Mouse (Mus musculus): Measurements from ENCODE around the gene Klhl3. TPM values are rescaled to one million over a fixed set of nuclear protein-coding genes. Genes with fewer than 3 reads are reported as not detected.
A peak's percentile ranks its signal among the peaks of the same experiment; 100 is the strongest.

The Klhl3 gene
- total and polyA plus RNA-seq, 2 experiments from 2014 or later, result 12.2 to 12.6 TPM

DNA sequence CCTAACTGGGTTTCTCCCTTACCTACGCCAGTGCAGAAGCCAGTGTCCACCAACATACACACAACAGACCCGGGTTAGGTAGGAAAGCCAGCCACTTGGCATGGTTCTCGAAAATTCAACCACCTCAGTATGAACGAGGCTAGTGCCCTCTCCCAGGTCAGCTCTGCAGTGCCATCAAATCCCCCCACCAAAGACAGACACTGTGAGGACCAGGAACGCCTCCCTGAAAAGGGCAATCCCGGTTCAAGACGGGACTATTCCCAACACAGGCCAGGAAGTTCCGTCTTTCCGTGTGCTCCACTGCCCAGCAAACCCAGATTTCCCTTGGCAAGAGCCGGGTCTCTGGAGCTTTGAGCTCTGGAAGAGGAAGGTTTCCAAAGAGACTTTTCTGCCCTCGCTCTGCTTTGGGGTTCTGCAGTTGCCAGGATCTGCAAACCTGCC, 771 bp downstream of the Klhl3 start:
- Histone ChIP-seq H3K27ac (ENCODE audit: low read depth, low read length) (peak overlapping the region; percentile 92), H3K4me3 (ENCODE audit: low read depth, low read length) (peak overlapping the region; percentile 63), H3K9ac (peak overlapping the region; percentile 75), H3K27me3 (ENCODE audit: insufficient read depth, low read length) (no peaks in the 10 kb centered on the region), H3K4me2 (ENCODE audit: low read depth) (peak overlapping the region; percentile 82), H3K9me3 (ENCODE audit: low read length) (no peaks in the 10 kb centered on the region), H3K36me3 (ENCODE audit: insufficient read depth) (no peaks in the 10 kb centered on the region), H3K4me1 (ENCODE audit: insufficient read depth) (peaks cover 7% of the 10 kb centered on the region)
- TF ChIP-seq CTCF (IDR thresholded peaks at IDR 0.05; ENCODE audit: low read depth), result no peak
- WGBS, result 17% methylated on average over 11 of the region's 11 CpGs
- DNase-seq, result no peak
- ATAC-seq, result no peak; the same call in 1 of the 2 replicates

DNA sequence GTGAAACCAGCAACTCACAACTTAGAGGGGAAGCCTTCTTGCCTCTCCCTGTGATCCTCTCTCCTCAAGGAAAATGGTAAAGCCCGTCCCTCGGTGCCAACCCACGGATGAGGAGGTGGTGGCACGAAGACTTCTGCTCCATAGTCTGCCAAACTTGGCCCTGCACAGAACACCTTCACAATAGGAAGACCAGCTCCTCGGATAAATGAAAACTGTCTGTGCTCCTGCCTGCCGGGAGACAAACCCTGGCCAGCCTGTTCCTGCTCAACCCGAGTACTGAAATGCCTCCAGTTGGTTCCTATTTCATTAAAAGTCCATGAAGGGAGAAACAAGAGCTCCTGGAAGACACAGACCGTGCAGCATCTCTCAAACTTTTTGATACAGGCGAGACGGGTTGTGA, 1.2 kb downstream of the Klhl3 start:
- peak overlapping the region; percentile 75 for H3K9ac ChIP-seq
- no peaks in the 10 kb centered on the region for H3K27me3 ChIP-seq (ENCODE audit: insufficient read depth, low read length)
- peak overlapping the region; percentile 82 for H3K4me2 ChIP-seq (ENCODE audit: low read depth)
- WGBS, result 61% methylated on average over 10 of the region's 10 CpGs
- H3K4me3 ChIP-seq (ENCODE audit: low read depth, low read length), result peak overlapping the region; percentile 63
- no peak for ATAC-seq
- DNase-seq, result no peak
- no peaks in the 10 kb centered on the region for H3K9me3 ChIP-seq (ENCODE audit: low read length)
- no peaks in the 10 kb centered on the region for H3K36me3 ChIP-seq (ENCODE audit: insufficient read depth)
- H3K4me1 ChIP-seq (ENCODE audit: insufficient read depth), result peaks cover 7% of the 10 kb centered on the region
- peak overlapping the region; percentile 92; the same call in 1 of the 2 replicates for H3K27ac ChIP-seq (ENCODE audit: low read depth, low read length)
- TF ChIP-seq CTCF (IDR thresholded peaks at IDR 0.05; ENCODE audit: low read depth), result no peak

DNA sequence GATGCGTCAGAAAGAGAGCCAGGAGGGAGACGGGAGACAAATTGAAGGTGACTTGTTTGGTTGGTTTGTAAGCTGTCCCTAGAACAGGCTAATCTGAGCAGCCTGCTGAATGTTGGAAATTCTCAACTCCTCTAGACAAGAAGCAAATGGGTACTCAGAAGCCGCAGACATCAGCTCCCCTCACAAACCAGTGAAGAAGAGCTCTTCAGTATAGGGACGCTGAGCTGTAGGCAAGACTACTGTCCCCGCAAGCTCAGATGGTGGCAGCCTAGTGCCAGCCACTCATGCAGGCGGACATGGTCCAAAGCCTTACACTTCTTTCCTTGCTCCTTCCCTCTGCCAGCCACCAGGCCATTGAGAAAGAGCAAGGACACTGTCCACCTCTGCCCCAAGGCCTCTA, 2.1 kb downstream of the Klhl3 start:
- Histone ChIP-seq H3K4me2 (ENCODE audit: low read depth) (peak overlapping the region; percentile 82; the same call in 1 of the 2 replicates), H3K27me3 (ENCODE audit: insufficient read depth, low read length) (no peaks in the 10 kb centered on the region), H3K27ac (ENCODE audit: low read depth, low read length) (no peak overlapping the region), H3K4me1 (ENCODE audit: insufficient read depth) (peaks cover 7% of the 10 kb centered on the region), H3K4me3 (ENCODE audit: low read depth, low read length) (no peak overlapping the region), H3K9ac (no peak overlapping the region), H3K9me3 (ENCODE audit: low read length) (no peaks in the 10 kb centered on the region), H3K36me3 (ENCODE audit: insufficient read depth) (no peaks in the 10 kb centered on the region)
- ATAC-seq (no peak), DNase-seq (no peak)
- no peak for TF ChIP-seq CTCF (IDR thresholded peaks at IDR 0.05; ENCODE audit: low read depth)
- WGBS, result 93% methylated on average over 6 of the region's 6 CpGs

DNA sequence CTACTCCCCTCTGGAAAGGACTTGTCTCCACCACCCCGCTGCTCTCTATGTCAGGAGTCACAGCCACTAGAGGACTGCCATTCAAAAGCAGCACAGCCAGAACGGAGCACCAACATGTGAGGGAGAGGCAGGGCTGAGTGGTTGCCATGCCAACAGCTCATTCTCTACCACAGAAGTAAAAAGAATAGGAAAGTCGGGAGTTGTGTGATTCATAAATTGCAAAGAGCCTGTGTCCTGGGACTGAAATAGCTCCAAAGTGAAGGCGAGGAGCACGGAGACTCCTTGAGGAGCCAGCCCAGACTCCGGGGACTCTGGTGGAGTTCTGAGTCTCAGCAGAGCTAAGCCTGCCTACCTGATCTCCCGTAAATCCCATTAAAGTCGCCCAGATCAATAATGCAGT, 22.7 kb downstream of the Klhl3 start:
- Histone ChIP-seq H3K4me3 (ENCODE audit: low read depth, low read length) (peak overlapping the region; percentile 15; the same call in 1 of the 2 replicates), H3K9me3 (ENCODE audit: low read length) (no peaks in the 10 kb centered on the region), H3K36me3 (ENCODE audit: insufficient read depth) (peaks cover 2% of the 10 kb centered on the region; the same call in 1 of the 2 replicates), H3K4me1 (ENCODE audit: insufficient read depth) (peaks cover 9% of the 10 kb centered on the region; the same call in 1 of the 2 replicates), H3K4me2 (ENCODE audit: low read depth) (peak overlapping the region; percentile 33), H3K27me3 (ENCODE audit: insufficient read depth, low read length) (no peaks in the 10 kb centered on the region), H3K9ac (no peak overlapping the region), H3K27ac (ENCODE audit: low read depth, low read length) (peak overlapping the region; percentile 62)
- ATAC-seq (peak; percentile 97), DNase-seq (peak; percentile 86)
- 6% methylated on average over 8 of the region's 8 CpGs for WGBS
- TF ChIP-seq CTCF (IDR thresholded peaks at IDR 0.05; ENCODE audit: low read depth), result no peak

DNA sequence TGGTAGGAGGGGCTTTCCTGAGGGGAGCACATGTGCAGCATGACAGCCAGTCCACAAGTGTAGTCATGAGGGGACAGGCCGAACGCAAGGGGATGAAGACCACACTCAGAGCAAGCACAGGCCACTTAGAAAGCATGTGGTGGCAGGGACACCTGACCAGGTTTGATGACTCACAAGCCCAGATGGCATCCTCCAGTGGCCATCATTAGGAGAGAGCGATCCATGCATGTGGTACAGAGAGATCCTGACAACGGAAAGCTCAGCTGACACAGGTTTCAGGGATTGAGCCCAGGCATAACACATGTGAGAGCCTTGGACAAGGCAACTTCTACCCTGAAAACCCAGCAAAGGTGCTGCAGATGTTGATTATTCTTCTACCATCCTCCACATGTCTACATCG, 29.0 kb downstream of the Klhl3 start:
- TF ChIP-seq CTCF (IDR thresholded peaks at IDR 0.05; ENCODE audit: low read depth), result no peak
- no peak for DNase-seq

DNA sequence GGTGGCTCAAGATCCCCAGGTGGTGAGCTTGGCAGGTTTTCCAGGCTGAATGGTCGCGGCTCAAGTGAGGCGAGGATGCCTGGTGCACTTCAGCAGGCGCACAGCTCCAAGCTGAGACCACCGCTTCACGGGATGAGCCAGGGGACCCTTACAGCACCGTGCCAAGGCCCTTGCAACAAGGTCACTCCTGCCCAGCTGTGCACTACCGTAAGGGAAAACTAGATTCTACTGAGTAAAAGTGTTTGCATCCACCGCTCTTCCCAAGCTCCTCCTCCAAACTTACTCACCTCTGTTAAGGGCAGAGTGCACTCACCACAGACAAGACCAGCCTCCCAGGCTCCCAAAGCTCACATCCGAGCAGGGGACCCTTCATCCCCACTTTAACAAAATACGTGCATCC, 29.9 kb downstream of the Klhl3 start:
- Histone ChIP-seq H3K36me3 (ENCODE audit: insufficient read depth) (peaks cover 12% of the 10 kb centered on the region), H3K27ac (ENCODE audit: low read depth, low read length) (no peak overlapping the region), H3K9me3 (ENCODE audit: low read length) (no peaks in the 10 kb centered on the region), H3K4me2 (ENCODE audit: low read depth) (no peak overlapping the region), H3K4me3 (ENCODE audit: low read depth, low read length) (no peak overlapping the region), H3K27me3 (ENCODE audit: insufficient read depth, low read length) (no peaks in the 10 kb centered on the region), H3K9ac (no peak overlapping the region), H3K4me1 (ENCODE audit: insufficient read depth) (no peaks in the 10 kb centered on the region)
- TF ChIP-seq CTCF (IDR thresholded peaks at IDR 0.05; ENCODE audit: low read depth), result no peak
- ATAC-seq (no peak), DNase-seq (no peak)
- 81% methylated on average over 11 of the region's 11 CpGs for WGBS

More for the DNA sequence above, 29.0 kb downstream of the Klhl3 start:
- no peaks in the 10 kb centered on the region for H3K9me3 ChIP-seq (ENCODE audit: low read length)
- no peak overlapping the region for H3K4me2 ChIP-seq (ENCODE audit: low read depth)
- 92% methylated on average over 5 of the region's 5 CpGs for WGBS
- no peak overlapping the region for H3K27ac ChIP-seq (ENCODE audit: low read depth, low read length)
- no peaks in the 10 kb centered on the region for H3K27me3 ChIP-seq (ENCODE audit: insufficient read depth, low read length)
- no peak overlapping the region for H3K9ac ChIP-seq
- no peak overlapping the region for H3K4me3 ChIP-seq (ENCODE audit: low read depth, low read length)
- ATAC-seq, result no peak
- no peaks in the 10 kb centered on the region for H3K4me1 ChIP-seq (ENCODE audit: insufficient read depth)
- H3K36me3 ChIP-seq (ENCODE audit: insufficient read depth), result peaks cover 12% of the 10 kb centered on the region

DNA sequence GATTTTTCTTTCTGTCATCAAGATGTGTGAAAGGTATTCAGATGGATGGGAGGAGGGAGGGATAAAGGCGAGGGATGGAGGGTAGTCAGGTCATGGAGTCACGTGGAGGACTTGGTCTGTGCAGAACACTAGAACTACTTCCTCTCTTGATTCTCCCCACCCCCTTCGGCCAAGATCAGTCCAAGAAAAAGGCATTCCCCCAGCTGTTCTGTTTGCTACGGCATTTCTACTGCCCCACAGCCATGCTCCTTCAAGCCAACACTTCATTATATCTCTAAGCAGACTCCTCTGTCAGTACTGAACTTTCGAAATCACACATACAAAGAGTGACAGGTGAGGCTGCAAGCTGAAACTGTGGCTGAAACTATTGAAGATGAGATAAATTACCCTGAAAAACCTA, 30.3 kb downstream of the Klhl3 start:
- no peaks in the 10 kb centered on the region for H3K27me3 ChIP-seq (ENCODE audit: insufficient read depth, low read length)
- ATAC-seq (no peak), DNase-seq (no peak)
- H3K4me3 ChIP-seq (ENCODE audit: low read depth, low read length), result no peak overlapping the region
- H3K9me3 ChIP-seq (ENCODE audit: low read length), result no peaks in the 10 kb centered on the region
- no peak overlapping the region for H3K27ac ChIP-seq (ENCODE audit: low read depth, low read length)
- H3K4me1 ChIP-seq (ENCODE audit: insufficient read depth), result no peaks in the 10 kb centered on the region
- 83% methylated on average over 5 of the region's 5 CpGs for WGBS
- H3K9ac ChIP-seq, result no peak overlapping the region
- no peak overlapping the region for H3K4me2 ChIP-seq (ENCODE audit: low read depth)
- TF ChIP-seq CTCF (IDR thresholded peaks at IDR 0.05; ENCODE audit: low read depth), result no peak
- H3K36me3 ChIP-seq (ENCODE audit: insufficient read depth), result peaks cover 12% of the 10 kb centered on the region
